Comparison of ENCODE assay signal across 1 mouse cellular context in the genomic region with DNA sequence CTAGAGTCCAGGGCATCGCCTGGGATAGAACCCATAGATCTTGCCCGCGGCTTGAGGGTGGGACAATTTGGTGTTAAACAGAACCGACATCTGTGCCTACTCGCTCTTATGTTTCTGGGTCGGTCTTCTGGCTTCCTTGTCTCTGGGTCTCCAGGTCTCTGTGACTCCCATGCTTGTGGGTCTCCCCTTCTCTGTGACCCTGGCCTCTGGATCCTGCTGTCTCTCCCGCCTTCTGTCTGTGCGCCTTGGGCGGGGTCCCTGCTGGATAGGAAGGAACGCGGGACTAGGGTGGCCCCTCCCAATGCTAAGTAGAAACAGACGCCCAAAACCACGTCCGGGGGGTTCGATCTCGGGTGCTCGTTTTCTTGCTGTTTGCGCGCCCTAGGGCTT.
TF ChIP-seq lines count a peak whose summit lies in the region.

No protein-coding gene starts in this region.

TF ChIP-seq in MEL, 35 proteins besides CTCF, POLR2A, EP300 and RAD21:
- TF ChIP-seq MYB (IDR thresholded peaks at IDR 0.05; ENCODE audit: low read depth, low read length) (no peak), USF2 (IDR thresholded peaks at IDR 0.05; ENCODE audit: borderline replicate concordance in 1 of 2, insufficient read depth in 1 of 2, low read depth in 1 of 2, low read length in 2 of 2) (no peak), UBTF (IDR thresholded peaks at IDR 0.05; ENCODE audit: borderline replicate concordance, insufficient read depth, low read depth, low read length) (peak; percentile 44; the same call in 1 of the 2 replicates), ZMIZ1 (IDR thresholded peaks at IDR 0.05; ENCODE audit: low read depth, low read length) (no peak), SMC3 (IDR thresholded peaks at IDR 0.05; ENCODE audit: low read depth, low read length) (no peak), MYC (IDR thresholded peaks at IDR 0.05; ENCODE audit: low read depth, low read length) (no peak), ELF1 (IDR thresholded peaks at IDR 0.05; ENCODE audit: low read depth, low read length) (no peak)
